Mouse (Mus musculus): Measurements from ENCODE around the gene Ccl27a. TPM values are rescaled to one million over a fixed set of nuclear protein-coding genes. Genes with fewer than 3 reads are reported as not detected.

Ccl27a gene
- polyA plus RNA-seq, 1 experiment from 2014 or later = 64.8 TPM

DNA sequence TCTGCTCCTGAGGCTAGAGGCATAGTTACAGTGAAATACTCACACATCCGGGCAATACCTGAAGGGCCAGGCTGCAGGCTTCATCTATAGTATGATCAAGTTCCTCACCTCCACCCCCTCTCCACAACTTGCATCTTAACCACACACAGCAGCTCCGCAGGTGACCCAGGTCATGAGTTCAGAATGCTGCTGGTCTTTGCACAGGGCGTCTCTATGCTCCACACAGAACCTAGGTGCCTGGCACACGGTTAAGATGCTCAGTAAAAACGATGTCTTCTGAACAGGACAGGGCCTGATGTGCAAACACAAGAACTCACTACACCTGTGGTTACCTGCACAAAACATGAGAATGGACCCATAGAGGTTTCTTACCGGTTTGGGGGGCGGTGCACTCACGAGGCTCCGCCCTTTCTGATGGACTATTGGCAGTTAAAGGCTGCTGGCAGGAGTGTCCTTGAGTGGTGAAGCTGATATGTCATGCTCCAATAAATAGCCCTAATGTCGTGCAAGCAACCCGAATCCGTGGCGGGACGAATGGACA, 19.2 kb downstream of the Ccl27a start, which contains the start of gene Galt:
Gene Galt (plus strand): TSS at position 432 of the 541 bp plus-strand sequence.
- 11% methylated on average over 14 of the region's 14 CpGs for WGBS
- no peaks in the 10 kb centered on the region for H3K9me3 ChIP-seq
- H3K4me2 ChIP-seq (replicated peaks) = peak within 1 kb of the TSS; percentile 93
- H3K9ac ChIP-seq = peak within 1 kb of the TSS; percentile 82
- H3K4me3 ChIP-seq = peak within 1 kb of the TSS; percentile 74
- peak; percentile 34 for ATAC-seq (ENCODE audit: low FRiP score, low read depth)
- H3K36me3 ChIP-seq = peaks cover 18% of the 10 kb centered on the region
- H3K27ac ChIP-seq = peak within 1 kb of the TSS; percentile 87
- H3K27me3 ChIP-seq = no peaks in the 10 kb centered on the region
- H3K4me1 ChIP-seq = peaks cover 21% of the 10 kb centered on the region

DNA sequence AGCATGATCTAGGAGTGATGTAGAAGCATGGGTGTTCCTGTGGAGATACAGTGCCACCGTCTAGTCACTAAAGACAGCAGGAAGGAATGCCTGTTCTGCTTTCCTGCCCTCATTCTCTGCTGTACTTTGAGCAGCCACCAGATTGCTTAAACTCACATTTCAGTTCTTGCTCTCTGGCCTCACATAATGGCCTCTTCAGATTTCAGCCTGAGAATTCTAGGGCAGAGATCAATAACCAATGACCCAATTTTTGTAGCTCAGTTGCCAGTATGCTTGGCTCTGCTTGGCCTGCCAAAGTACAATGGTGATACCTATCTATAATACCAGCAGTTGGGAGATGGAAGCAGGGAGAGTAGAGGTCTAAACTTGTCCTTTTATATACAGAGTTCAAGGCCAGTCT, 29.0 kb downstream of the Ccl27a start:
- Histone ChIP-seq H3K4me2 (replicated peaks) (no peak overlapping the region), H3K27me3 (no peaks in the 10 kb centered on the region), H3K9me3 (peaks cover 17% of the 10 kb centered on the region), H3K9ac (no peak overlapping the region), H3K36me3 (0 out of 2 replicates have a peak, but pooled peaks cover 4% of the 10 kb centered on the region), H3K27ac (no peak overlapping the region), H3K4me1 (peaks cover 6% of the 10 kb centered on the region), H3K4me3 (no peak overlapping the region)
- no peak for ATAC-seq (ENCODE audit: low FRiP score, low read depth)
- WGBS = 65% methylated on average over 1 of the region's 1 CpGs

DNA sequence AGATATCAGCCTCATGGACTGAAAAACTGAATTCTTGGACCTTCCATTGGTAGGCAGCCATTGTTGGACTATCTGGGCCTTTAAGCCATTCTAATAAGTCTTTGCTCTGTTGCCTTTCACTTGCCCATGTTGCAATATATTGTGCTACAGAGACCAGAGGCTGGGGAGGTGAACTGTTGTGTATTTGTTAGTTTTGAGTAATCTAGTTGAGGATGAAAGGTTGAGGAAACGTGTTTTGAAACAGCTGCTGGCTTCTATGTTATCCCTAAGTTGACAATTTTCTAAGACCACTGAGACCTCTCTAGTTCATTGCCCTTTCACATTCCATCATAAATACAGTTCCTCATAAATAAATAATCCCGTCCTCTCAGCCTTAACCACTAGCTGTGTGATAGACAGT, 29.9 kb downstream of the Ccl27a start:
- no peak for ATAC-seq (ENCODE audit: low FRiP score, low read depth)
- Histone ChIP-seq H3K27me3 (no peaks in the 10 kb centered on the region), H3K4me3 (no peak overlapping the region), H3K27ac (no peak overlapping the region), H3K4me1 (peaks cover 15% of the 10 kb centered on the region), H3K9me3 (peaks cover 17% of the 10 kb centered on the region), H3K4me2 (replicated peaks) (no peak overlapping the region), H3K36me3 (peaks cover 7% of the 10 kb centered on the region), H3K9ac (no peak overlapping the region)
- whole genome bisulfite sequencing = 67% methylated on average over 2 of the region's 2 CpGs

DNA sequence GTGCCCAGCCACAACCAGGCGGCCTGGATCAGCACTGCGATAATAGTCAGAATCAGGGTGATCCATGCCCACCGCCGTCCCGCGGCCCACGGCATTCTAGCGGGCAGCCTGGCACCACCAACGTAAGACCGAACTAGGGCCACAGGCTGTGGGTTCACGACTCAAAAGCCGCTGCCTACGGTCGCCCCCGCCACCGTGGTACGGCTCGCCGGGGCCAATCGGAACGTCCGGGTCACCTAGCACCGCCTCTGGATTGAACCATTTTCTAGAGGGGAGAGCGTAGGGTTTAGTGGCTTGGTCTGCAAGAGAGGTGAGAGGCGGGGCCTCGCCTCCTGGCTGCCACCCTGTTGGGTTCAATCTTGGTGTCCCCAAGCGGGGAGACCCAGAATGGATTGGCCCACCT, 32.9 kb downstream of the Ccl27a start:
- Histone ChIP-seq H3K4me3 (peak overlapping the region; percentile 77), H3K36me3 (peaks cover 10% of the 10 kb centered on the region), H3K9ac (peak overlapping the region; percentile 82), H3K27ac (peak overlapping the region; percentile 67), H3K27me3 (no peaks in the 10 kb centered on the region), H3K9me3 (peaks cover 5% of the 10 kb centered on the region), H3K4me2 (replicated peaks) (peak overlapping the region; percentile 93), H3K4me1 (peaks cover 15% of the 10 kb centered on the region)
- ATAC-seq (ENCODE audit: low FRiP score, low read depth) = peak; percentile 97
- under 1% methylated on average over 27 of the region's 27 CpGs for WGBS

DNA sequence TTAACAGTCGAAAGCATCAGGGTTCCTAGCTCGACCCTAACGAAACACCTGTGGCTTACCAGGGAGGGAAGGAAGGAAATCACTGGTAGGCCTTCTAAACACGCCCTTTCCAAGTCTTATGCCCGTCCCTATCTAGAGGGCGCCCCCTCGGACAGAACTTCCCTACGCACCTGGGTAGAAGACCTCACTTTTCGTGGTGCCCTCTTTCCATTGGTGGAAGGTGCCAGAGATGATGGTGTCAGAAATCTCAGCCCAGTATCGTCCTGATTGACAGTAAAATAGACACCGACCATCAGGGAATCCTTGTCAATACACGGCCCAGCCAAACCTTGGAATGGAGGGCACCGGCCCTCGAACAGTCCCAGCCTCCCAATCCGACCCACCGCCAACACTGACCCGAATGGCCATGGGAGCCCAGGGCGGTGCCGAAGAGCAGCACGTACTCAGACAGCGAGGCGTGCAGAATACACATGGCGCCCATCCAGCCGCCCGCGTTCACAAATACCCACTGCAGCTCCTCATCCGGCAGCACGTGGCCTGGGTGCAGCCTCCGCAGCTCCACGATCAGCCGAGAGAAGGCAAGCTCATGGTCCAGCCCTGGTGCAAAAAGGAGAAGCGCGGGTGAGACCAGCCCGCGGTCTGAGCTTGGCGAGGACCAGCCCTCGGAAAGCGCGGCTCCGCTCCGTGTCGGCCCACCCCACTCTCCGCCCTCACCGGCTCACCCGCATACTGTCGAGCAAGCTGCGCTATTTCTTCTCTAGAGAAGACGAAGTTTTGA, 33.5 kb downstream of the Ccl27a start:
- Histone ChIP-seq H3K9me3 (0 out of 2 replicates have a peak, but pooled peaks cover 3% of the 10 kb centered on the region), H3K4me1 (peaks cover 15% of the 10 kb centered on the region), H3K4me2 (replicated peaks) (peak overlapping the region; percentile 93), H3K9ac (peak overlapping the region; percentile 82), H3K27ac (peak overlapping the region; percentile 67), H3K4me3 (peak overlapping the region; percentile 77), H3K36me3 (peaks cover 10% of the 10 kb centered on the region), H3K27me3 (no peaks in the 10 kb centered on the region)
- ATAC-seq (ENCODE audit: low FRiP score, low read depth) = peak; percentile 85
- WGBS = under 1% methylated on average over 48 of the region's 48 CpGs

DNA sequence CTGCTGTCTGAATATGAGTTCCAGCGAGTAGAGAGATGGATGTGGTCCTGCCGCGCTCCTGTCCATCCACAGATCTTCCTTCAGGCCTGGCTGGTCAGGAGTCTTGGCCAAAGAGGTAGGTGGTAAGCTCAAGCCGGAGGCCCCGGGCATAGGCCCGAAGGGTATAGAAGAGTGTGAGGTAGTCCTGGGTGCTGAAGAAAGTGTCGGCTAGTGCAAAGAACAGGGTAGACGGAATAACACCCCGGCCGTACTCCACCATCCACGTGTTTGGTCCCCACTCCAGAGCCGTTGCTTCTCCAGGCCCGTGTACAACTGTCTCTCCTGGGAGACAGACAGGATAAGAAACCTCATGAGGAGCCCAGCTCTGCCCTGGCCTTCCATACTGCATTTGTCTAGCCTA, 34.8 kb downstream of the Ccl27a start:
- no peak for ATAC-seq (ENCODE audit: low FRiP score, low read depth)
- Histone ChIP-seq H3K27me3 (peaks cover 9% of the 10 kb centered on the region), H3K36me3 (peaks cover 10% of the 10 kb centered on the region), H3K9me3 (0 out of 2 replicates have a peak, but pooled peaks cover 7% of the 10 kb centered on the region), H3K9ac (no peak overlapping the region), H3K4me1 (peaks cover 15% of the 10 kb centered on the region), H3K4me2 (replicated peaks) (no peak overlapping the region), H3K4me3 (no peak overlapping the region), H3K27ac (no peak overlapping the region)
- 93% methylated on average over 13 of the region's 13 CpGs for WGBS

DNA sequence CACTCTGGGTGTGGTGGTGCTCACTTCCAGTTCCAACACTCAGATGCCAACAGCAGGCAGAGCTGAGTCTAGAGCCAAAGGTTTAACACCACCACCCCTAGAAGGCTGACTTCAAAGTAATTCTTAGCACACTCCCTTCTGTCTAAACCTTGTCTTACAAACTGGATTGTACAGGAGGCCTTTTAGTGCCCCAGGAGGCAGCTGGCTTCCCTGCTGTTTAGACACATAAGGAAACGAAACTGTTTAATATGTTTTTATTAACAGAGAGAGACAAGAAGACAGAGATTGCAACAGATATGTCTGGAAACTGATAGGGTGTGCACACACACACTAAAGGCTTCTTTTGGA, 35.8 kb downstream of the Ccl27a start:
- Histone ChIP-seq H3K36me3 (peaks cover 10% of the 10 kb centered on the region), H3K9ac (no peak overlapping the region), H3K4me3 (no peak overlapping the region), H3K4me1 (peaks cover 15% of the 10 kb centered on the region), H3K27ac (no peak overlapping the region), H3K4me2 (replicated peaks) (no peak overlapping the region), H3K9me3 (0 out of 2 replicates have a peak, but pooled peaks cover 7% of the 10 kb centered on the region), H3K27me3 (peaks cover 19% of the 10 kb centered on the region)
- ATAC-seq (ENCODE audit: low FRiP score, low read depth) = no peak
- WGBS = 48% methylated on average over 1 of the region's 1 CpGs

DNA sequence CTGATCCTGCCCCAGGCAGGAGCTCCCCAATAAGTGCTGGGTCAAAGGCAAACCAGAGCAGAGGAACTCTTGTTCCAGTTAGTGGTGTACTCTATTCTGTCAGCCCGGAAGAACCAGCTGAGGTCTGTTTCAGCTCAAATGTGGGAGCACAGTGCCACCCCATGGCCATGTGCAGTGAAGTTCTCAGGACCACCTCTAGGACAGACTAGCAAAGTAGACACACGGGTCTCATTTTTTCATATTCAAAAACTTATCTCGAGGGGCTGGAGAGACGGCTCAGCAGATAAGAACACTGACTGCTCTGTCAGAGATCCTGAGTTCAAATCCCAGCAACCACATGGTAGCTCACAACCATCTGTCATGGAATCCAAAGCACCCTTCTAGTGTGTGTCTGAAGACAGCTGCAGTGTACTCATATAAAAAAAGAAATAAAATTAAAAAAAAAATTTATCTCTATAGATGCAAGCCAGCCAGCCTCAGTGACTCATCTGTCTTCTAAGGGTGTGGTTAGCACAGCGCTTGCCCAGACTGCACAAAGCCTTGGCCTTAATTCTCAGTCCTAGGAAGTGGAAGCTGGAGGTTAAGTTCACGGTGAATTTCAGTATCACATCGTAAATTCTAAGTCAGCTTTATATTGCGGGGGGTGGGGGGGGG, 36.3 kb downstream of the Ccl27a start:
- Histone ChIP-seq H3K9ac (no peak overlapping the region), H3K9me3 (0 out of 2 replicates have a peak, but pooled peaks cover 7% of the 10 kb centered on the region), H3K4me1 (peaks cover 15% of the 10 kb centered on the region), H3K4me2 (replicated peaks) (no peak overlapping the region), H3K27me3 (peaks cover 24% of the 10 kb centered on the region), H3K27ac (no peak overlapping the region), H3K36me3 (peaks cover 10% of the 10 kb centered on the region), H3K4me3 (no peak overlapping the region)
- 26% methylated on average over 8 of the region's 8 CpGs for WGBS
- peak; percentile 52; the same call in 1 of the 2 replicates for ATAC-seq (ENCODE audit: low FRiP score, low read depth)

DNA sequence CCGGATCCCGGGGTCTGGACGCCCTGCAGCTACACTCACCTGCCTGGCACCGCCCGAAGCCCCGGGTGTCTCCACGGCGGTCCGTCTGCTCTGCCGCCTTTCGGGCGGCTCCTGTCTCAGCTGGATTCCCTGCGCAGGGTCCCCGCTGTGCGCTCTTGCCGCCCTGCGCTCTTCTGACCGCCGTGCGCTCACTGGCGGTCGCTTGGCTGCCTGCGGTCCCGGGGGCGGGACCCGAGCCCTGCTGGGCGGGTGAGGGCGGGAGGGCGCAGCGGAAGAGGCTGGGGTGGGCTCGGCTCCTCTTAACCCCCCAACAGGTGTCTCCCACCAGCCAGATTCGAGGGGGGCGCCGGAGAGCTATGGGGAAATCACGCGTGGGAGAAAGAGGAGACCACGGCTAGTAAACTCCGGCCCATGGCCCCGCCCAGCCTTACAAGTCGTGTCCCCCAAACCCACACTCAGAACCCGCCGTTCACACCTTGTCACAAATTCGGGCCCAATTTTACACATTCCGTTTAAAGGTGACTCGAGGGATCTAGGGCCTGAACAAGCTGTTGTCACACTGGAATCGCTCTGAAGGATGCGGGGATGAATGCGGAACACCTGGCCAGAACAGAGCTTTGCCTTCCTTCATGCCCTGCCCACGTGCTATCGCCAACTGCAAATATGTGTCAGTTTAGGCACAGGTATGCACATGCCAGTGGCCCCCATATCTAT, 42.8 kb downstream of the Ccl27a start, which contains the start of gene Arid3c:
Gene Arid3c (minus strand): TSS at position 91 of the 714 bp plus-strand sequence.
- peak within 1 kb of the TSS; percentile 70 for H3K4me2 ChIP-seq (replicated peaks)
- no peaks in the 10 kb centered on the region for H3K36me3 ChIP-seq
- peaks cover 9% of the 10 kb centered on the region for H3K4me1 ChIP-seq
- H3K27me3 ChIP-seq = peaks cover 84% of the 10 kb centered on the region
- ATAC-seq (ENCODE audit: low FRiP score, low read depth) = no peak
- peak within 1 kb of the TSS; percentile 55 for H3K9ac ChIP-seq
- H3K9me3 ChIP-seq = 0 out of 2 replicates have a peak, but pooled peaks cover 7% of the 10 kb centered on the region
- WGBS = 2% methylated on average over 50 of the region's 50 CpGs
- H3K4me3 ChIP-seq = peak within 1 kb of the TSS; percentile 41
- no peak within 1 kb of the TSS for H3K27ac ChIP-seq

DNA sequence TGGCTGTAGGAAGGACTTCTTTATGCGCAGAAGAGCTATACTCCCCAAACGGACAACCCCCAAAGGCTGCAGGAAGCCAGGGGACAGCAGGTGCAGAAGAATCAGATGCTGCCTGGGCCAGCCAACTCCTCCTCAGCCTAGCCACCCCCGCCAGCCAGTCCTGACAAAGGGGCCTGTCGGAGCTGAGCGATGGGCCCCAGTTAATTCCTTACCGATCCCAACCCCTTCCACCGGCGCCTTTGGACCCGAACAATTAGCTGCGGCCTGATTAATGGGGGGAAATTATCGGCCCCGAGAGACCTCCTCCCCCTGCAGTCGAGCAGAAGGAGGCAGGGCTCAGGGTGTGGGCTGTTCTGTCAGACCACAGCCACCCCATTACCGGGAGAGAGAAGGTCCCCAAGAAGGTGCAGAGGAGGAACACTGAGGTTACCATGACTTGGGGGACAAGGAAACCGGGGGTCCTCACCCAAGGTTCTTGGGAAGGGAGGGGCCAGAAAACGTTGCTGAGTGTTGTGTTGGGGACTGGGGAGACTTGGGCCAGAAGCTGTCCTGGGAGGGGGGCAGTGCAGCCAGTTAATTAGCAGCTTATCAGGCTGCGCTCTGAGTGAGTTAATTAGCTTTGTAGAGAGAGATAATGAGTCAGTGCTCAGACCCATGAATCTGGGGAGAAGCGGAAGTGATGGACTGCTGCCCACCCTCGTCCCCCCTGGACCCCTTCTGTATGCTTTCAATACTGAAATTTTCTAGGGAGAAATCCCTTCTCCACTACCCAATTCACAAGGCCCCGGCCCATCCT, 47.0 kb downstream of the Ccl27a start:
- H3K4me3 ChIP-seq = no peak overlapping the region
- no peak for ATAC-seq (ENCODE audit: low FRiP score, low read depth)
- H3K36me3 ChIP-seq = no peaks in the 10 kb centered on the region
- no peaks in the 10 kb centered on the region for H3K9me3 ChIP-seq
- no peak overlapping the region for H3K9ac ChIP-seq
- WGBS = 14% methylated on average over 20 of the region's 20 CpGs
- H3K4me1 ChIP-seq = peaks cover 22% of the 10 kb centered on the region
- H3K27ac ChIP-seq = no peak overlapping the region
- H3K4me2 ChIP-seq (replicated peaks) = no peak overlapping the region
- H3K27me3 ChIP-seq = peaks cover 83% of the 10 kb centered on the region

DNA sequence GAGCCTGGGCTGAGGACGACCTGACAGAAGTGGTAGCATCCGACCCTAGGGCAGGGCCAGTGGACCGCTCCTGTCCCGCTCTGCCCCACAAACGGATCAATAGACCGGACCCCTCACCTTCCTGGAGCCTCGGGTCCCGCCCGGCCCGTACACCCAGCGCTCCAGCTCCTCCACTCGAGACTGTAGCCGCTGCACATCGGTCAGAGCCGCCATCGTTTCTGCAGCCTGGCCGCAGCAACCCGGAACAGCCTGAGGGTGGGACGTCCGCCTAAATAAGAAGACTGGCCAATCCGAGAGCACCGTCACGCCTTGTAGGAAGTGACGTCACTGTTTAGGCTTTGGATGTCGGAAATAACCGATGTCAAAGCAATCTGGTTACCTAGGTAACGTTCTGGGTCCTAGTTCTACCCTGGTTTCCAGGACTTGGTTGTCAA, 51.1 kb downstream of the Ccl27a start, which contains the start of gene Dctn3:
Gene Dctn3 (minus strand): TSS at position 253 of the 434 bp plus-strand sequence.
- H3K27ac ChIP-seq = no peak within 1 kb of the TSS
- H3K36me3 ChIP-seq = peaks cover 26% of the 10 kb centered on the region
- WGBS = under 1% methylated on average over 27 of the region's 27 CpGs
- peak within 1 kb of the TSS; percentile 88 for H3K9ac ChIP-seq
- peak within 1 kb of the TSS; percentile 87 for H3K4me2 ChIP-seq (replicated peaks)
- no peaks in the 10 kb centered on the region for H3K9me3 ChIP-seq
- H3K27me3 ChIP-seq = peaks cover 46% of the 10 kb centered on the region
- peak; percentile 94 for ATAC-seq (ENCODE audit: low FRiP score, low read depth)
- peak within 1 kb of the TSS; percentile 84 for H3K4me3 ChIP-seq
- peaks cover 18% of the 10 kb centered on the region for H3K4me1 ChIP-seq
